9 mouse cellular contexts compared by ENCODE assay signal in the genomic region with DNA sequence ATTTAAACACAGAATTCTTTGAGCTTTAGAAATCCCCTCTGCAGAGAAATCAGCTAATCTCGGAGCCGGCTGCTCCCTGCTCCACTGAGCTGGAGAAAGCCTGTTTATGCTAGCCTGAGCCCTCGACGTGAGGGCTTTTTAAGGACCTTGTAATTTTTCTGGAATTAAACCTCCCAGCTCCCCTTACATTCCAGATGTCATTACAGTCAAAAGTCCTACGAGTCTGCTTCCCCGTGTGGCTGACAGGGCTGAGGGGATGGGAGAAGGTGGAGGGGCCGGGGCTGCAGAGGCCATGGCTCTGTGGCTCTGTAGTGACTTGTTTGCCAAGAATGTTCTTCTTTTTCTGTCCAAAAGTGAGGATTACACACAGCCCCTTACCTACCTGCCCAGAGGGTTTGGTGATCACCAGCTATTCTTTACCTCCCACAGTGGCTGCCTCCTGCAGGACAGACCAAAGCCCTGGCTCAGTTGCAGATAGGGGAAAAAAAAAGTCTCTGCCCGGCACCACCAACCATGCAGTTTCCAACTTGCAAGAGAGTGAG. TPM values are rescaled to one million over a fixed set of nuclear protein-coding genes. Genes with fewer than 3 reads are reported as not detected.
A peak's percentile ranks its signal among the peaks of the same experiment; 100 is the strongest.
DNase-seq lines count a peak whose midpoint lies in the region; ATAC-seq and TF ChIP-seq lines count a peak whose summit lies in the region.
"Had no signal": no experiment of that assay in that cellular context is flagged by ENCODE, and none has a peak within 500 bp of the region (broad histone marks: within the 10 kb centered on the region; RNA-seq: fewer than 3 reads in every experiment).

No protein-coding gene starts in this region.

- no peak overlapping the region for H3K4me3 ChIP-seq in heart, embryonic 11.5 days (ENCODE audit: low read depth, low read length)
- no peak overlapping the region for H3K4me3 ChIP-seq in hindbrain, embryonic 12.5 days
- H3K4me3 ChIP-seq in midbrain, embryonic 11.5 days (ENCODE audit: low read depth, low read length) = no peak overlapping the region

- no peaks in the 10 kb centered on the region for H3K9me3 ChIP-seq in heart, embryonic 11.5 days (replicated peaks; ENCODE audit: control insufficient read depth, low read length)
- H3K9me3 ChIP-seq in hindbrain, embryonic 12.5 days (replicated peaks) = no peaks in the 10 kb centered on the region
- no peaks in the 10 kb centered on the region for H3K9me3 ChIP-seq in midbrain, embryonic 11.5 days (ENCODE audit: control insufficient read depth, low read length)

- intact Hi-C loops in heart, postnatal 14 days (cut with DNase I) = no loop called here

- peak overlapping the region; percentile 96 for H3K27ac ChIP-seq in heart, embryonic 11.5 days (ENCODE audit: low read depth, low read length)
- H3K27ac ChIP-seq in hindbrain, embryonic 12.5 days = peak overlapping the region; percentile 93
- peak overlapping the region; percentile 96 for H3K27ac ChIP-seq in midbrain, embryonic 11.5 days (ENCODE audit: low read depth, low read length)

- no peaks in the 10 kb centered on the region for H3K36me3 ChIP-seq in heart, embryonic 11.5 days (ENCODE audit: control insufficient read depth, insufficient read depth, low read length)
- H3K36me3 ChIP-seq in hindbrain, embryonic 12.5 days = no peaks in the 10 kb centered on the region
- no peaks in the 10 kb centered on the region for H3K36me3 ChIP-seq in midbrain, embryonic 11.5 days (ENCODE audit: control insufficient read depth, insufficient read depth, low read length)

- DNase-seq in heart, postnatal 14 days = no peak
- DNase-seq in brain, embryonic 14.5 days (ENCODE audit: low read depth) = peak; percentile 74
- peak; percentile 93 for DNase-seq in midbrain, embryonic 11.5 days (ENCODE audit: low spot score, missing footprints)
- DNase-seq in ovary, postnatal 36 days (ENCODE audit: low spot score) = no peak
- no peak for DNase-seq in B cell, adult 2 months
- DNase-seq in adipocyte (ENCODE audit: low spot score) = no peak
- DNase-seq: right cerebral cortex, postnatal 14 days had no signal

- WGBS in heart, embryonic 11.5 days (ENCODE audit: insufficient replicate concordance) = 12% methylated on average over 8 of the region's 8 CpGs
- 6% methylated on average over 8 of the region's 8 CpGs for WGBS in hindbrain, embryonic 12.5 days
- 3% methylated on average over 8 of the region's 8 CpGs for WGBS in midbrain, embryonic 11.5 days

- TF ChIP-seq POLR2A in brain, embryonic 14.5 days (IDR thresholded peaks at IDR 0.05; ENCODE audit: borderline replicate concordance, extremely low read depth, insufficient read depth, insufficient read length, poor library complexity, severe bottlenecking) = no peak

- H3K4me1 ChIP-seq in heart, embryonic 11.5 days (ENCODE audit: control insufficient read depth, insufficient read depth, low read length) = peaks cover 83% of the 10 kb centered on the region
- peaks cover 90% of the 10 kb centered on the region for H3K4me1 ChIP-seq in hindbrain, embryonic 12.5 days
- peaks cover 89% of the 10 kb centered on the region for H3K4me1 ChIP-seq in midbrain, embryonic 11.5 days (ENCODE audit: control insufficient read depth, insufficient read depth, low read length)

- H3K4me2 ChIP-seq in heart, embryonic 11.5 days = peak overlapping the region; percentile 62
- peak overlapping the region; percentile 56 for H3K4me2 ChIP-seq in hindbrain, embryonic 12.5 days (replicated peaks)
- H3K4me2 ChIP-seq in midbrain, embryonic 11.5 days = peak overlapping the region; percentile 52

- no peak for ATAC-seq in heart, embryonic 11.5 days (replicated peaks; ENCODE audit: insufficient number of reproducible peaks, low FRiP score, low TSS enrichment)
- no peak for ATAC-seq in hindbrain, embryonic 12.5 days (ENCODE audit: low FRiP score)
- no peak for ATAC-seq in midbrain, embryonic 11.5 days (ENCODE audit: low FRiP score)

- peak overlapping the region; percentile 60 for H3K9ac ChIP-seq in heart, embryonic 11.5 days (ENCODE audit: low read depth, low read length)
- peak overlapping the region; percentile 38 for H3K9ac ChIP-seq in hindbrain, embryonic 12.5 days
- H3K9ac ChIP-seq in midbrain, embryonic 11.5 days (ENCODE audit: low read length) = peak overlapping the region; percentile 63

- H3K27me3 ChIP-seq in heart, embryonic 11.5 days (ENCODE audit: control insufficient read depth, insufficient read depth, low read length) = no peaks in the 10 kb centered on the region
- no peaks in the 10 kb centered on the region for H3K27me3 ChIP-seq in hindbrain, embryonic 12.5 days
- H3K27me3 ChIP-seq in midbrain, embryonic 11.5 days (ENCODE audit: control insufficient read depth, insufficient read depth, low read length) = no peaks in the 10 kb centered on the region

- TF ChIP-seq CTCF in brain, embryonic 14.5 days (IDR thresholded peaks at IDR 0.05; ENCODE audit: borderline replicate concordance, extremely low read depth, insufficient read depth, insufficient read length) = no peak

RNA-seq across cellular contexts. Expression of gene Trim8, which starts 29.0 kb away (rescaled TPM):
- 18.0 and 18.6 TPM in 2 replicates for polyA plus RNA-seq in heart, embryonic 11.5 days (2014; fragmentation: Nextera tagmentation; extraction: Ambion mirVana)
- 10 to 100 TPM; 47.6 to 50.0 TPM for total RNA-seq in heart, postnatal 14 days (2021)
- polyA plus RNA-seq in brain, embryonic 14.5 days (2012; rRNA removed) = 35.3 and 63.0 TPM in 2 replicates
- 41.8 and 44.7 TPM in 2 replicates for polyA plus RNA-seq in hindbrain, embryonic 12.5 days (2016; fragmentation: Nextera tagmentation; extraction: Ambion mirVana)
- 28.6 and 31.7 TPM in 2 replicates for polyA plus RNA-seq in midbrain, embryonic 11.5 days (2014; fragmentation: Nextera tagmentation; extraction: Ambion mirVana)

RNA-seq across cellular contexts. Expression of gene Arl3, which starts 42.5 kb away (rescaled TPM):
- 67.5 and 83.5 TPM in 2 replicates for polyA plus RNA-seq in heart, embryonic 11.5 days (2014; fragmentation: Nextera tagmentation; extraction: Ambion mirVana)
- 10 to 100 TPM; 29.7 to 30.0 TPM for total RNA-seq in heart, postnatal 14 days (2021)
- polyA plus RNA-seq in brain, embryonic 14.5 days (2012; rRNA removed) = 169 and 180 TPM in 2 replicates
- 190 and 196 TPM in 2 replicates for polyA plus RNA-seq in hindbrain, embryonic 12.5 days (2016; fragmentation: Nextera tagmentation; extraction: Ambion mirVana)
- 155 and 160 TPM in 2 replicates for polyA plus RNA-seq in midbrain, embryonic 11.5 days (2014; fragmentation: Nextera tagmentation; extraction: Ambion mirVana)

RNA-seq across cellular contexts. Expression of gene Sfxn2, which starts 42.6 kb away (rescaled TPM):
- polyA plus RNA-seq in heart, embryonic 11.5 days (2014; fragmentation: Nextera tagmentation; extraction: Ambion mirVana) = 8.1 and 10.5 TPM in 2 replicates
- total RNA-seq in heart, postnatal 14 days (2021) = 1 to 10 TPM; 4.1 to 5.3 TPM
- polyA plus RNA-seq in brain, embryonic 14.5 days (2012; rRNA removed) = 11.8 and 12.6 TPM in 2 replicates
- 14.6 and 15.0 TPM in 2 replicates for polyA plus RNA-seq in hindbrain, embryonic 12.5 days (2016; fragmentation: Nextera tagmentation; extraction: Ambion mirVana)
- polyA plus RNA-seq in midbrain, embryonic 11.5 days (2014; fragmentation: Nextera tagmentation; extraction: Ambion mirVana) = 12.1 and 12.7 TPM in 2 replicates

Comparison
In these comparisons a context has a peak if more than half of its experiments do, and no peak if none do; other contexts are left out.
1. DNase-seq: peak in brain, embryonic 14.5 days (single experiment) and midbrain, embryonic 11.5 days (single experiment); none in heart, postnatal 14 days (0 of 2), ovary, postnatal 36 days (single experiment), B cell, adult 2 months (0 of 2) and adipocyte (single experiment).
2. Peak in every context shown above with its lines, with median percentiles within 50 percentile points of each other: H3K27ac ChIP-seq, H3K4me2 ChIP-seq and H3K9ac ChIP-seq.